Mouse (Mus musculus) ovary, adult 2 months (tissue): ENCODE results near the gene Vmn2r30. TPM values are rescaled to one million over a fixed set of nuclear protein-coding genes. Genes with fewer than 3 reads are reported as not detected.

Experiments
- polyA plus RNA-seq: library from polyadenylated mRNA; depleted of rRNA; stranded (reverse); fragments of >200 nt; gene quantifications from 2 replicates; pipeline ENCODE4 v1.2.3, GENCODE M21; 2012; rRNA removed

Gene Vmn2r30
- polyA plus RNA-seq: not detected in 2 replicates

DNA sequence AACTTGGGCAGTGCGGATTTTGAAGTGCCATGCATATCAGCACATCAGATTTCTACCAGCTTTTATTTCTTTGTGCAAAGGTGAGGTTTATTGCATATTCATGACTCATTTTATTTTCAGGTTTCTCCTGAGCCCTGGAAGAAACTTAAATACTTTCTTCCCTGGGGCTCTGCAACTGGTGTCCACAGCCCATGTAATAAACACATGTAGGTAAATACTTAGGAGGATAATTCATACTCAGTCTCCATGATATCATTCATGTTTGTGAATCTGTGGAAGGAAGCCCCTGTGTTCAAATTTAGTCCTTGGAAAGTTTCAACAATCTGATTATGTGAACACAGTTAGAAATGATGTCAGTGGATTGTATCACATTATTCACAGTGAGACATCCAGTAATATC is at the start of gene Vmn2r30:
Gene Vmn2r30, minus strand, starts transcription at position 101 of the 400 bp plus-strand sequence.

DNA sequence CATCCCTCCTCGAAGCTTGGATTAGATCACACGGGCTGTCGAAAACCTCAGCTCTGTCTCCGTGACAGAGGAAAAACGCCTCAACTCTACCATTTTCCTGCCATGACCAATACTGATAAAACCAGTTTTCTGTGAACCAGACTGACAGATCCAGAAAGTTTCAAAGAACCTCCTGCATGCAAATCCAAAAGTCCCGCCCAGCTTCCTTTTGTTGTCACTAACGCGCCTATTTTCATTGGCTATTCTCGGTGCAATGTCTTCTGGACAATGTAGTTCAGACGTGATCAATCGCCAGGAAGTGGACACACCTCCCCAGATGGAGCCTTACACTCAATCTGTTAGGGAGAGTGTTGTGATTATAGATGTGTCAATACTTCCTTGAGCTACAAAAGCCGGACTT is 37.0 kb upstream of the Vmn2r30 start, which contains the start of gene Gm45783:
Gene Gm45783, minus strand, starts transcription at position 143 of the 400 bp plus-strand sequence.

DNA sequence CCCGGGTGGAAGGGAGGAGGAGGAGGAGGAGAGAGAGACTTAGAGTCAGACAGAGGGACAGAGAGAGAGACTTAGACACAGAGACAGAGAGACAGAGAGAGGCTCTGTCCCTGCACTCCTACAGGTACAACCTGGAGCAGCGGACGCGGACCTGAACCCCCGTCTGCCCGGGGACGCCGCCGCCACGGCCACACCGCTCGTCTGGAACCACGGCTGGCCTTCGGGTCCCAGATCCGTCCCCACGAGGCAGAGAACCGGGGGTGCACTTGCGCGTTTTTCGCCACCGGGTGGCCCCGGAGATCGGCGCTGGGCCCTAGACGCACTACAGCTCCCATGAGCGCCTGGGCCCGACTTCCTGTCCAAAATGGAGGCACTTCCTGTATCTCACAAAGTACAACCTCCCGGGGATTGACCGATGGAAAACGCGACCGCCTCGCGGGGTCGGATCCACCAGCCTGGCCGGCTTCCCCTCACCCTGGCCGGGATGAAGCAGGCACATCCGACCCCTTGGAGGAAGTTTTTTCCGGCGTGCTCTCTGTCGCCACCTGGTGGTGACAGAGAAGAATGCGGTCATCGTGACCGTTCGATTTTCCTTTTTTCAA is 59.3 kb downstream of the Vmn2r30 start, which contains the start of gene Gm45844:
Gene Gm45844, minus strand, starts transcription at position 324 of the 602 bp plus-strand sequence.

Other genes starting within 250 kb of the Vmn2r30 start
- gene Zfp954, start 216.1 kb downstream of the Vmn2r30 start, polyA plus RNA-seq: 6.0 and 8.3 TPM in 2 replicates
- 0.05 and 0.16 TPM in 2 replicates for gene Zfp773, start 200.9 kb downstream of the Vmn2r30 start, polyA plus RNA-seq
- gene Zfp418, start 166.3 kb downstream of the Vmn2r30 start, polyA plus RNA-seq: 0.47 and 0.49 TPM in 2 replicates
- gene Zfp772, start 127.6 kb downstream of the Vmn2r30 start, polyA plus RNA-seq: 1.1 and 1.9 TPM in 2 replicates
- 0.18 and 0.27 TPM in 2 replicates for gene Vmn2r29, start 90.3 kb downstream of the Vmn2r30 start, polyA plus RNA-seq
- 0.60 and 0.87 TPM in 2 replicates for gene Gm45844, start 59.3 kb downstream of the Vmn2r30 start, polyA plus RNA-seq
- 32.5 and 43.1 TPM in 2 replicates for gene Clcn4, start 36.8 kb downstream of the Vmn2r30 start, polyA plus RNA-seq
- not detected in 2 replicates for gene Gm45783, start 37.0 kb upstream of the Vmn2r30 start, polyA plus RNA-seq
- not detected in 2 replicates for gene Vmn2r31, start 62.1 kb upstream of the Vmn2r30 start, polyA plus RNA-seq
- gene Vmn2r32, start 142.4 kb upstream of the Vmn2r30 start, polyA plus RNA-seq: not detected in 2 replicates
- not detected in 2 replicates for gene Vmn2r33, start 229.2 kb upstream of the Vmn2r30 start, polyA plus RNA-seq